Mouse (Mus musculus) brain, embryonic 18.5 days (tissue): ENCODE measurements at regions not wholly inside any gene's neighbourhood (a gene's known extent, or its start where the extent isn't known, plus 50 kb on each side); places are given as distances from the start of the nearest gene placed in this dataset.

Experiments used
- DNase-seq: peaks from one replicate; pipeline ENCODE4 v3.0.0-alpha.2; 2012; ENCODE audit warnings: low read depth, low spot score

DNA sequence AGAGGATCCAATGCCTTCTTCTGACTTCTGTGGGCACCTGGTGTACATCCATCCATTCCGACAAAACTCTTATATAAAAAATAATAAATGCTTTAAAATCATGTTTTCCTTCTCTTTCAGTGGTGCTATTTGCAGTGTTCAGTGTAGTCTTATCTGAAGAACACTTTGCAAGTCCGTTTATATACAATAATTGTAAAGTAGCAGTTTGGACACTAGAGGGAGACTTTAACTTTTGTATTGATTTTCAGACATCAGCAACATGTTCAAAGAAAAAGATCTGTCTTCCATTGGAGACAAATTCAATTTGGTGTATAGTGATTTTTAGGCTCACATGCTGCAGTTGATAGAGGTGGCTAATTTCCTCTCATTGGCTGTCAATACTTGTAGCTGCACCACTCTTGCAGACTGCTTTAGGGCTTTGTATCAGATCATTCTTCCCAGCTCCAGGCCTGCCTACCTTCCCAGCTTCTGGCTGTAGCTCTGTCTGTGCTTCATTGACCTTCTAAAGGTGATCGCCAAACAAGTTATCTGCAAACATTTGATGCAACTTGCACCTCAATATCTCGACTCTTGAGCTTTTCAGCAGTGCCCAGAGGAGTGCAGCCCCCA lies 74.8 kb upstream of the Sult1c1 start:
- DNase-seq = peak; percentile 60

GRCm38 (mm10) chr17:54061280-54061679 lies 70.8 kb upstream of the Sult1c1 start:
- DNase-seq = no peak
